Mouse (Mus musculus) heart, embryonic 14.5 days (tissue): ENCODE results near the gene Ppp1r36. TPM values are rescaled to one million over a fixed set of nuclear protein-coding genes. Genes with fewer than 3 reads are reported as not detected.

Source experiments
- ATAC-seq: fragments of 200-750 bp; cut with Nextera tagmentation; 2 replicates; pipeline ENCODE4 v1.8.0; 2017; ENCODE audit warnings: low read depth, moderate TSS enrichment; ENCODE audit not compliant: insufficient number of reproducible peaks, insufficient read depth, low FRiP score
- H3K27ac ChIP-seq, 2 experiments: fragments of 200-500 bp in 1 of 2; fragments of 300-500 bp in 1 of 2; sonication (generic) in 1 of 2; replicated peaks in 1 of 2; 2 replicates each; pipeline ENCODE4 v1.5.1; 2012 to 2014; ENCODE audit warnings: low read depth in 2 of 2, low read length in 2 of 2, control low read depth in 1 of 2, mild to moderate bottlenecking in 1 of 2, mixed read lengths in 1 of 2; ENCODE audit not compliant: control insufficient read depth in 1 of 2, insufficient read depth in 1 of 2
- H3K27me3 ChIP-seq: fragments of 300-500 bp; sonication (generic); 2 replicates; pipeline ENCODE4 v1.6.1; 2014; ENCODE audit warnings: mild to moderate bottlenecking, low read length, control low read depth; ENCODE audit not compliant: control insufficient read depth, insufficient read depth
- H3K36me3 ChIP-seq: fragments of 300-500 bp; sonication (generic); 2 replicates; pipeline ENCODE4 v1.6.1; 2014; ENCODE audit warnings: mild to moderate bottlenecking, control low read depth, low read length, mixed read lengths; ENCODE audit not compliant: control insufficient read depth, insufficient read depth
- H3K4me1 ChIP-seq, 2 experiments: fragments of 200-500 bp in 1 of 2; fragments of 300-500 bp in 1 of 2; sonication (generic) in 1 of 2; 2 replicates each; pipeline ENCODE4 v1.6.1; 2012 to 2014; ENCODE audit warnings: low read length in 2 of 2, control low read depth in 1 of 2, mixed read lengths in 1 of 2; ENCODE audit not compliant: control insufficient read depth in 2 of 2, insufficient read depth in 2 of 2
- H3K4me2 ChIP-seq: fragments of 300-500 bp; sonication (generic); 2 replicates; pipeline ENCODE4 v1.6.1; 2014; ENCODE audit warnings: mild to moderate bottlenecking, low read length
- H3K4me3 ChIP-seq, 2 experiments: fragments of 200-500 bp in 1 of 2; fragments of 300-500 bp in 1 of 2; sonication (generic) in 1 of 2; 2 replicates each; pipeline ENCODE4 v1.5.1; 2012 to 2014; ENCODE audit warnings: low read length in 2 of 2, mild to moderate bottlenecking in 2 of 2, control low read depth in 1 of 2, low read depth in 1 of 2, moderate library complexity in 1 of 2; ENCODE audit not compliant: control insufficient read depth in 1 of 2, insufficient read depth in 1 of 2
- H3K9ac ChIP-seq: fragments of 300-500 bp; sonication (generic); 2 replicates; pipeline ENCODE4 v1.6.1; 2014; ENCODE audit warnings: mild to moderate bottlenecking, low read length
- H3K9me3 ChIP-seq: fragments of 300-500 bp; sonication (generic); 2 replicates; pipeline ENCODE4 v1.6.1; 2016; ENCODE audit warnings: low read length, control low read depth; ENCODE audit not compliant: control insufficient read depth
- whole genome bisulfite sequencing: fragments of 180-500 bp; shearing (Covaris S2); extraction: QIAGEN DNeasy Blood & Tissue Kit; methylation state at CpG from one replicate; pipeline ENCODE4 v1.1.7; 2014; 5-methylcytosine and 5-hydroxymethylcytosine counted together
- polyA plus RNA-seq: library from polyadenylated mRNA; unstranded; fragments of >200 nt; fragmentation: Nextera tagmentation; extraction: Ambion mirVana; gene quantifications from 2 replicates; pipeline ENCODE4 v1.2.1, GENCODE M21; 2014

Ppp1r36 gene
- 2.4 and 3.9 TPM in 2 replicates for polyA plus RNA-seq

DNA sequence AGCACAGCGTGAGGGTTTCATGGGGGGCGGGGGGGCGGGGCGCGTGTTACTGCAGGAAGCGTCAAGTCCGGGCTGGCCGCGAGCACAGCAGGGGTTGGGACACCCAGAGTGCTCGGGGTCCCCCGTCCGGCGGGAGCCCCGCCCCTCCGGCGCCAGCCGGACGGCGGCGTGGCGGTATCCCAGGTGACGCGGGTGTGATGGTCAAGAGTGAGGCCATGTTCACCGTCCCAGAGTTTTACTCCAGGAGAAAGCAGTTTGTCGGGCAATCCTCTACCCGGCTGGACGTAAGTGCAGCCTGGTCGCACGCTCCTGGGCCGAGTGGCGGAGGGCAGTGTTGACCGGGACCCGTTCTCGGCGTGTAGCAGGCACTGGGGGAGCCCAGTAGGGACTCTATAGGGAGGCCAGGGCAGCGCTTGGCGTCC lies at the start of gene Ppp1r36:
TSS of gene Ppp1r36 (plus strand) at position 106 of the 422 bp plus-strand sequence.
- H3K9me3 ChIP-seq, result no peaks in the 10 kb centered on the region
- peak within 1 kb of the TSS; percentile 60 for H3K9ac ChIP-seq
- no peaks in the 10 kb centered on the region for H3K27me3 ChIP-seq
- H3K4me1 ChIP-seq, result peaks cover 4 to 8% of the 10 kb centered on the region in 2 experiments; a peak in 2 of 4 replicates
- ATAC-seq, result peak; percentile 71
- H3K27ac ChIP-seq, result no peak within 1 kb of the TSS
- H3K4me2 ChIP-seq, result peak within 1 kb of the TSS; percentile 76
- under 1% methylated on average over 37 of the region's 37 CpGs for WGBS
- no peaks in the 10 kb centered on the region for H3K36me3 ChIP-seq
- H3K4me3 ChIP-seq, result peak within 1 kb of the TSS; percentile 43 to 57

DNA sequence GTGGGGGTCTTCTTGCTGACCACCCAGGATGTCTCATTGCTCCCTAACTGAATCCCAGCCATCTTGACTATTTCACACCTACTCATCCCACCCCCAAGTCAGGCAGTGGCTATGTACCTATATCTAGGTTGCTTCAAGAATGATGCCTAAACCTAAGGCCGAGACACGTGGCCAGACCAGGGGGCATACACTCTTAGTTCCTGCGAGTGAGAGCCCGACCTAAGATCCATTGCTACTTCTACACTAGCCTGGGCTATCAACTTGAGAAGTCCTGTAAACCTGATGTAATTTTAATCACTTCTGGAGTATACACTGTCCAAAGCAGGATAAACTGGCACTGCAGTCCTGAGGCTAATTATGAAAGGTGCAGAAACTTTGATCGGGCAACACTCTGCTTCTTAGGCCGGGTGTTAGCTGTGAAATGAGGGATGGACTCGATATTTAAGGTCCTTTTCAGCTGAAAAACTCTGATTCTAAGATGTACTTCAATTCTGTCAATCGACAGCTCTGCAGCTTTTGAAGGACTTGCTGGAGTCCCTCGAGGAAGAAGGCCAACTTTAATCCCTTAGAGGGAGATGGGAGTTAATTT lies 49.0 kb upstream of the Ppp1r36 start:
- Histone ChIP-seq H3K27me3 (no peaks in the 10 kb centered on the region), H3K27ac (peak overlapping the region; percentile 98 to 100), H3K4me3 (peak overlapping the region; percentile 90 to 96), H3K4me1 (peaks cover 11 to 41% of the 10 kb centered on the region in 2 experiments), H3K9me3 (no peaks in the 10 kb centered on the region), H3K36me3 (no peaks in the 10 kb centered on the region), H3K9ac (peak overlapping the region; percentile 99), H3K4me2 (peak overlapping the region; percentile 96)
- 7% methylated on average over 9 of the region's 9 CpGs for WGBS
- ATAC-seq, result no peak

DNA sequence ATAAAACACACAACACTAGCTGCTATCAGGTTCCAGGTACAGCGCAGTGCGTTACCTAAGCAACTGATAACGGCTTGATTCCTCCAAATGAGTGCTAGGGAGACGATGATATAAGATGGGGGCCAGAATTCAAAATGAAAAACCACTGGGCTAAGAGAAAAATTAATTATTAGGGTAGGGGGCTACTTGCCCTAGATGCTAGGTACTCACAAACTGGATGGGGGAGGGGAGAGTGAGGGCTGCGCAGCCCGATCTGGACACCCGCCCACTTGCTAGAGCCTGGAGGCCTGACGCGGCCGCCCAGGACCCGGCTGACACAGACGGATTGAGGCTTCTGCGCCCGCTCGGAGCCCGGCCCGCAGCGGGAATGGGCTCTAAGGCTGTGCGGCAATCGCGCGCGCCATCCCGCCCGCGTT lies 48.5 kb upstream of the Ppp1r36 start:
- H3K4me3 ChIP-seq, result peak overlapping the region; percentile 90 to 96
- WGBS, result under 1% methylated on average over 26 of the region's 26 CpGs
- H3K36me3 ChIP-seq, result no peaks in the 10 kb centered on the region
- H3K9me3 ChIP-seq, result no peaks in the 10 kb centered on the region
- peak overlapping the region; percentile 98 to 100 for H3K27ac ChIP-seq
- ATAC-seq, result peak; percentile 11; the same call in 1 of the 2 replicates
- peak overlapping the region; percentile 96 for H3K4me2 ChIP-seq
- no peaks in the 10 kb centered on the region for H3K27me3 ChIP-seq
- H3K9ac ChIP-seq, result peak overlapping the region; percentile 99
- H3K4me1 ChIP-seq, result peaks cover 11 to 41% of the 10 kb centered on the region in 2 experiments

DNA sequence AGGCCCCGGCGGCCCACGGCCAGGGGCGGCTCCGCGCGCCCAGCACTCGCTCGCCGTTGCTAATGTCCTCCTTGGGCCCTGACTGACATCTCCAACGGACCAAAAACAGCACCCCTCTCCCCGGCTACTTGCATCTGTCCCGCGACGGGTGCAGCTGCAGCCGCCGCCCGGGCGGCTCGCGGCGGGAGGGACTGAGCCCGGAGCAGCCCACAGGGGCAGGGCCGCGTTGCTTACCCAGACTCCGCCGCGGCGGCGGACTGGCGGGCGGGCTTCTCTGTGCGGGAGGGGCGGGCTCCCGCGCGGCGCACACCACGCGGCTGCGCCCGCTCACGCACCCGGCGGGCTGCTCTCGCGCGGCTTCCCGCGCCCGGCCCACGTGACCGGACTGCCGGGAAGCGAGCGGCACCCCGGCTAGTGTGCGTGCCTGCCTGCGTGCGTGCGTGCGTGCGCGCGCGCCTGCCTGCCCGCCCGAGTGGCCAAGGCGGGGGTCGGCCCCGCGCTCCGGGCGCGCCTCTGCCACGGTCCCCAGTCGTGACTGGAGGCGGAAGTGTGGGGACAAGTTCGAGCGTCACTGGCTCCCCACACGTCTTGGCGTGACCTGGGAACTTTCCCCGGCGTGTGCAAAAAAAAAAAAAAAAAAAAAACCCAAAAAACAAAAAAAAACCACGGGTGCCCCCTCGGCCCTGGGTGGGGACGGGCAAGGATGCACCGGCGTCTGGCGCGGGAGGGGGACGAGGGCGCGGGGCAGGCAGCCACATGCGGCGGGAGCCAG lies 47.9 kb upstream of the Ppp1r36 start, which contains the start of gene Zbtb25:
TSS of gene Zbtb25 (minus strand) at position 397 of the 772 bp plus-strand sequence.
- peaks cover 15 to 47% of the 10 kb centered on the region in 2 experiments for H3K4me1 ChIP-seq
- 0% methylated on average over 86 of the region's 96 CpGs for WGBS
- H3K4me3 ChIP-seq, result peak within 1 kb of the TSS; percentile 90 to 96
- no peaks in the 10 kb centered on the region for H3K27me3 ChIP-seq
- no peaks in the 10 kb centered on the region for H3K9me3 ChIP-seq
- H3K4me2 ChIP-seq, result peak within 1 kb of the TSS; percentile 96
- peak within 1 kb of the TSS; percentile 98 to 100 for H3K27ac ChIP-seq
- no peaks in the 10 kb centered on the region for H3K36me3 ChIP-seq
- ATAC-seq, result peak; percentile 72
- peak within 1 kb of the TSS; percentile 99 for H3K9ac ChIP-seq

DNA sequence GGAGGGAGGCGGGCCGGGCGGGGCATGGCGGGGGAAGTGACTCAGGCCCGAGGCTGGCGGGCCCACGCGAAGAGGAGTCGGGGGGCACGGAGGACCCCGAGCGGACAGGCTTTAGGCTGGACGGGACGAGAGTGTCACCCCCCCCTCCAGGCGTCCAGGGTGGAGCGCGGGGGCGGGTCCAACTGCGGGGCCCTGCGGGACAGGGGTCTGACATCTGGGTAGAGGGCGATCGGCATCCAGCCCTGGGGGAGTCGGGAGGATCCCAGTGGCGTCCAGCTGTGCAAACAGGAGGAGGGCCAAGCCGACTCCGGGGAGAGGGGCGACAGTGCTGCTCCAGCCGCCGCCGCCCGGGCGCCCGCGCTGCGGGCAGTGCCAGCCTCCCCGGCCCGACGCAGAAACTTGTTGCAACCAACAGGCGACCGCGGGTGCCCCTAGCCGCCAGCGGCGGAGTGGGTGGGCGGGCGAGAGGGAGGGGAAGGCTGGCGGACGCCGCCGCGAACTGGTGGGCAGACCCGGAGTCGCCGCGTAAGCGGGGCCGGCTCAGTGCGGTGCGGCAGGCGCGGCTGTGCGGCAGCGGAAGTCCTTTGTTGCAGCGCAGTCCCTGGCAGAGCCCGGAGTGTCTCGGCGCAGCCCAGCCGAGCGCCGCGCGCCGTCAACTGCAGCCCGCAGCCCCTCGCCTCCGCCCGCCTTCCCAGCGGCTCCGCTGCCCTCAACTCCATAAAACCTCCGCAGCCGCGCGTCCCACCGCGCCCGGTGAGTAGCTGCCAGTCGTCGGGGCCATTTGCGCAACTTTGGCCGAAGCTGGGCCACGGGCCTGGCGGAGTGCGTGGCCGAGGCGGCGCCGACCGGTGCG lies 47.1 kb upstream of the Ppp1r36 start, which contains the start of gene Zbtb1:
TSS of gene Zbtb1 (plus strand) at position 289 of the 853 bp plus-strand sequence.
- H3K4me2 ChIP-seq, result peak within 1 kb of the TSS; percentile 96
- H3K27ac ChIP-seq, result peak within 1 kb of the TSS; percentile 98 to 100
- peaks cover 15 to 53% of the 10 kb centered on the region in 2 experiments for H3K4me1 ChIP-seq
- under 1% methylated on average over 96 of the region's 99 CpGs for WGBS
- peak within 1 kb of the TSS; percentile 90 to 96 for H3K4me3 ChIP-seq
- H3K9me3 ChIP-seq, result no peaks in the 10 kb centered on the region
- H3K9ac ChIP-seq, result peak within 1 kb of the TSS; percentile 99
- peak; percentile 61 for ATAC-seq
- no peaks in the 10 kb centered on the region for H3K27me3 ChIP-seq
- no peaks in the 10 kb centered on the region for H3K36me3 ChIP-seq

DNA sequence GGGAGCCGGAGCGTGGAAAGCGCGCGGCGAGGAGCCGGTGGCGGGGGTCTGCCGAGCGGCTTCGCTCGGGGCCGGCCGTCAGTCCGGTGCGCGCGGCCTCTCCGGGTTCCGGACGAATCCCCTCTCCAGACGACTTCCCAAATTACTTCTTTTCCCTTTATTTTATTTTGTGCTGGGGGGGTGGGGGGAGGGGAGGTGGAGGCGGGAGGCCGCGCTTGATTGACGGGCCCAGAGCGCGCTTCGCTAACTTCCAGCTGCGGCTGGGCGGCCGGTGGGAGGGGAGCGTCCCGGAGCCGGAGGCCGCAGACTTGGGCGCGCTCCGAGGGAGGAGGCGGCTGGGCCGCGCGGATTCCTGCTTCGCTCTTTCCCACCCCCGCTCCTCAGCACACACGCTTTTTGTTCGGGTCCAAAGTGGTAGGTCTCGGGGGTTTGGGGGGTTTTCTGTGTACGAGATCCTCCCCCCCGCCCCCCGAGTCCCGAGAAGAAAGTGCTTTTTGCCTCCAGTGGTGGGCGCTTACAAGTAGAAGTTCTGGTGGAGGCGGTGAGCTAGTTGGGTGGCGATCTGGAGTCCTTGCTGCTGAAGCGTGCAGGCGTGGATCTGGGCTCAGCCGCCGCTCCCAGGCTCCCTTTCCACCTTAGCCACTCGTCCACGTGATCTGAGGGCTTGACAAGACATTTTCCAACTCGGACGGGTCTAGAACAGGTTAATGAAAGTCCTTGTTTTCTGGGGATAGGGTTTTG lies 46.3 kb upstream of the Ppp1r36 start:
- H3K4me3 ChIP-seq, result peak overlapping the region; percentile 90 to 96
- no peaks in the 10 kb centered on the region for H3K36me3 ChIP-seq
- peak overlapping the region; percentile 99 for H3K9ac ChIP-seq
- no peaks in the 10 kb centered on the region for H3K27me3 ChIP-seq
- H3K4me1 ChIP-seq, result peaks cover 15 to 58% of the 10 kb centered on the region in 2 experiments
- H3K27ac ChIP-seq, result peak overlapping the region; percentile 98 to 100
- peak overlapping the region; percentile 96 for H3K4me2 ChIP-seq
- under 1% methylated on average over 60 of the region's 63 CpGs for WGBS
- no peaks in the 10 kb centered on the region for H3K9me3 ChIP-seq
- ATAC-seq, result peak; percentile 46
